Mouse (Mus musculus) liver, embryonic 15.5 days (tissue): Measurements from ENCODE around the gene Rap1gap. TPM values are rescaled to one million over a fixed set of nuclear protein-coding genes. Genes with fewer than 3 reads are reported as not detected.

Source experiments
- ATAC-seq: fragments of 200-750 bp; cut with Nextera tagmentation; 2 replicates; pipeline ENCODE4 v1.8.0; 2017; ENCODE audit warnings: moderate number of reproducible peaks, mild to moderate bottlenecking, moderate library complexity; ENCODE audit not compliant: insufficient read depth
- H3K27ac ChIP-seq: fragments of 300-500 bp; sonication (generic); replicated peaks from 2 replicates; pipeline ENCODE4 v1.5.1; 2015; ENCODE audit warnings: mild to moderate bottlenecking, inconsistent platforms
- H3K27me3 ChIP-seq: fragments of 300-500 bp; sonication (generic); 2 replicates; pipeline ENCODE4 v1.6.1; 2015; ENCODE audit warnings: mild to moderate bottlenecking, inconsistent platforms
- H3K36me3 ChIP-seq: fragments of 300-500 bp; sonication (generic); replicated peaks from 2 replicates; pipeline ENCODE4 v1.6.1; 2015; ENCODE audit warnings: moderate library complexity, mild to moderate bottlenecking, inconsistent platforms
- H3K4me1 ChIP-seq: fragments of 300-500 bp; sonication (generic); replicated peaks from 2 replicates; pipeline ENCODE4 v1.6.1; 2015; ENCODE audit warnings: inconsistent platforms
- H3K4me2 ChIP-seq: fragments of 300-500 bp; sonication (generic); 2 replicates; pipeline ENCODE4 v1.6.1; 2015; ENCODE audit warnings: moderate library complexity, mild to moderate bottlenecking, inconsistent platforms
- H3K4me3 ChIP-seq: fragments of 300-500 bp; sonication (generic); replicated peaks from 2 replicates; pipeline ENCODE4 v1.5.1; 2015; ENCODE audit warnings: mild to moderate bottlenecking, inconsistent platforms
- H3K9ac ChIP-seq: fragments of 300-500 bp; sonication (generic); 2 replicates; pipeline ENCODE4 v1.6.1; 2015; ENCODE audit warnings: moderate library complexity, mild to moderate bottlenecking, inconsistent platforms
- H3K9me3 ChIP-seq: fragments of 300-500 bp; sonication (generic); replicated peaks from 2 replicates; pipeline ENCODE4 v1.6.1; 2016; ENCODE audit warnings: inconsistent platforms
- WGBS: fragments of 180-500 bp; shearing (Covaris S2); methylation state at CpG from one replicate; pipeline ENCODE4 v1.1.7; 2015; ENCODE audit warnings: mixed read lengths; ENCODE audit not compliant: insufficient replicate concordance; 5-methylcytosine and 5-hydroxymethylcytosine counted together
- polyA plus RNA-seq: library from polyadenylated mRNA; unstranded; fragments of >200 nt; fragmentation: Nextera tagmentation; extraction: Ambion mirVana; gene quantifications from 2 replicates; pipeline ENCODE4 v1.2.1, GENCODE M21; 2015

Gene Rap1gap
- polyA plus RNA-seq, 1 experiment from 2014 or later = 2.0 TPM

- H3K9me3 ChIP-seq = no peaks in the 10 kb centered on the region
- H3K4me3 ChIP-seq = no peak overlapping the region
- H3K4me1 ChIP-seq = peaks cover 18% of the 10 kb centered on the region
- H3K36me3 ChIP-seq = no peaks in the 10 kb centered on the region
- H3K9ac ChIP-seq = no peak overlapping the region
- no peak overlapping the region for H3K4me2 ChIP-seq
- no peak for ATAC-seq
- H3K27me3 ChIP-seq = peaks cover 75% of the 10 kb centered on the region
- H3K27ac ChIP-seq = no peak overlapping the region
- 50% methylated on average over 10 of the region's 10 CpGs for WGBS
These were observed 67.4 kb downstream of the Rap1gap start for GRCm38 (mm10) chr4:137731891-137732290.

DNA sequence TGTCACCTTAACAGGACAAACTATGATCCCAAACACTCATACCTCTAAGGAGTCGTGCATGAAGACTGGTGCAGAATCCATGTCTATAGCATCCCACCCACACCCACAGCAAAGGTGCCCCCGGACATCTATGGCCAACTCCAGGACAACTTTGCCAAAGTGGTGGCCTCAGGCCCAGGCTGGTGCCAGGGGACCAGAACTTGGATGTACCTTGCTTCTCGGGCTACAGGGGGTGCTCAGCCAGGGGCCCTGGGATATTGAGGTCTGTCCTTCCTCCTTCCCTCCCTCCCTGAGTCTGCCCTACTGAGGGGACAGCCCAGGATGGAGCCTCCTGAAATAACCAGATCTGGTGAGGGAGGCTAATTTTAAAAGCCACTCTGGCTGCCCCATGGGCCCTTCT lies 67.8 kb downstream of the Rap1gap start:
- Histone ChIP-seq H3K9ac (no peak overlapping the region), H3K4me1 (peaks cover 18% of the 10 kb centered on the region), H3K4me2 (no peak overlapping the region), H3K36me3 (no peaks in the 10 kb centered on the region), H3K9me3 (no peaks in the 10 kb centered on the region), H3K27ac (no peak overlapping the region), H3K27me3 (peaks cover 76% of the 10 kb centered on the region), H3K4me3 (no peak overlapping the region)
- ATAC-seq = no peak
- WGBS = 50% methylated on average over 3 of the region's 3 CpGs

DNA sequence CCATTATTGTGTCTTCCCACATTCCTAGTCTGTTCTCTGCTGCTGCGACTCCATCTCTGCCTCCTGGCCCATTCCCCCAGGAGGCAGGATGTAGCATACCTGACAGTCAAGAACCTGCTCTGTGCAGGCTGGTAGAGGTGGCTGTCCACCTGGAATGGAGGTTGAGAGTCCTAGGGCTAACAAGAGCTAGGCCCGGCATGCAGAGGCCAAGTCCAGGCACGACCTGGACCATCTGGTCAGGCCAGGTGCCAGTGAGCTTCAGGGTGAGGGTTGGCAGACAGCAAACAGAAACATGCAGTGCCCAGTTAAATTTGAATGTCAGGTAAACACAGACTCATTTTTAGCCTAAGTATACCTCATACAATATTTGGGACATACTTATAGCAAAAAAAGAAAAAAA lies 68.4 kb downstream of the Rap1gap start:
- no peak overlapping the region for H3K27ac ChIP-seq

DNA sequence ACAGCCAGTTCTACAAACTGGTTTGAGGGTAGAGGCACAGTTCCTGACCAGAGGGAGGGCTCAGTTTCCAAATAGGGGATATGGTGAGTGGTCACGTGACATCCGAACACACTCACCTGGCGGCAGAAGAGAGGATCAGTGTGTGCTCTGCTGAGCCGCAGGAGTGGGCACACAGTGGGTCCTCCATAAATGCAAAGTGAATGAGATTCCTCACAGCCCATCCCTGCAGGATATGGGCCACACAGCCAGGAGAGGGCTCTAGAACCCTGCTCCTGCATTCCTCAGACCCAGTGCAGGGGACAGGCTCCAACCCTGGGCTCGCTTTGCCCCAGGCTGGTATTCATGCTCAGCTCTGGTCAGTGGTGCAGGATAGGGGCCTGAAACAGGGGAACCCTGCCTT lies 68.9 kb downstream of the Rap1gap start:
- H3K9ac ChIP-seq = no peak overlapping the region
- no peak overlapping the region for H3K4me3 ChIP-seq
- no peak overlapping the region for H3K4me2 ChIP-seq
- H3K27me3 ChIP-seq = peaks cover 75% of the 10 kb centered on the region
- peaks cover 8% of the 10 kb centered on the region for H3K4me1 ChIP-seq
- ATAC-seq = no peak
- no peaks in the 10 kb centered on the region for H3K36me3 ChIP-seq
- no peaks in the 10 kb centered on the region for H3K9me3 ChIP-seq
- H3K27ac ChIP-seq = no peak overlapping the region
- 63% methylated on average over 5 of the region's 5 CpGs for WGBS

More for the DNA sequence above, 68.4 kb downstream of the Rap1gap start:
- H3K9me3 ChIP-seq = no peaks in the 10 kb centered on the region
- peaks cover 75% of the 10 kb centered on the region for H3K27me3 ChIP-seq
- no peak overlapping the region for H3K4me2 ChIP-seq
- no peak overlapping the region for H3K9ac ChIP-seq
- WGBS = 68% methylated on average over 3 of the region's 3 CpGs
- H3K4me1 ChIP-seq = peaks cover 13% of the 10 kb centered on the region
- no peak for ATAC-seq
- no peaks in the 10 kb centered on the region for H3K36me3 ChIP-seq
- H3K4me3 ChIP-seq = no peak overlapping the region

DNA sequence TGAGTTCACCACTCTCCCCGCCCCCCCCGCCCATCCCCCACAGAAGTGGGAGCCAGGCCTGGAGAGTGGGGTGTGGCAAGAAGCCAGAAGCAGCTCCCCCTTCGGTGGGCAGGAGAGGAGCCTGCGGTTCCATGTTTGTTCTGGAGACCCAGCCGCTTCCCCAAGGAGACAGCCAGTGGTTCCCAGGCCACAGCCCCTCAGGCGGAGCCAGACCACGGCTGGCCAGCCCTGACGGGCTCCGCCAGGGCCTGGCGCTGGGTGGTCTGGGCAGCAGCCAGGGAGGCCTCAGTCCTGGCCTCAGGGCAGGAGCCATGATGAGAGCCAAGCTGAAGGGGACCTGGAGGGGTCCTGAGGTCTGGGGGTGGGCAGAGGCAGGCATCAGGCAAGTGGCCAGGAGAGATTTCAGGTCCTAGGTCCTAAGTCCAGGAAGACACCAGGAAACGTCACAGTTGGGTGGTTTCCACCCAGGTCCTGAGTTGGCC lies 71.7 kb downstream of the Rap1gap start:
- Histone ChIP-seq H3K4me2 (no peak overlapping the region), H3K4me1 (peaks cover 10% of the 10 kb centered on the region; the same call in 1 of the 2 replicates), H3K9me3 (no peaks in the 10 kb centered on the region), H3K36me3 (no peaks in the 10 kb centered on the region), H3K9ac (no peak overlapping the region), H3K4me3 (no peak overlapping the region), H3K27me3 (peaks cover 64% of the 10 kb centered on the region), H3K27ac (no peak overlapping the region)
- WGBS = 54% methylated on average over 11 of the region's 11 CpGs
- no peak for ATAC-seq

DNA sequence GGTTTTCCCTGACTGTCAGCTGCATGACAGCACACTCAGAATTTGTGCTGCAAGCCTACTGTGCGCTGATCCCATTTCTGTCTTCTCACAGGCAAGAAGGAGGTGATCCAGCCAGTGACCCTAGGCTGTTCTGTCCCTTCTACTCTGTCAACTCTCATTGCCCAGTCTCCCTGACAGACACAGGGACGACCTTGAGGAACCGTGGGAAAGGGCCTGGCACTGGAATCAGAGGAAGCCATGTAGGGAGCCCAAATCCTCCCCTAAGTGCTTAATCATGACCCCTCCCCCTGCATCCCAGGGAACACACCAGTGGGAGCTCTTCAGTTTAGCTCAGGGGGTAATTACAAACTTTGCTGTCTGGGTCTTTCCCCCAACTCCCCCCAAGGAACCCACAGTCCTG lies 73.2 kb downstream of the Rap1gap start:
- Histone ChIP-seq H3K9ac (no peak overlapping the region), H3K9me3 (no peaks in the 10 kb centered on the region), H3K27ac (no peak overlapping the region), H3K4me2 (no peak overlapping the region), H3K36me3 (no peaks in the 10 kb centered on the region), H3K4me1 (peaks cover 10% of the 10 kb centered on the region; the same call in 1 of the 2 replicates), H3K27me3 (peaks cover 63% of the 10 kb centered on the region), H3K4me3 (no peak overlapping the region)
- 44% methylated on average over 3 of the region's 3 CpGs for WGBS
- no peak for ATAC-seq

GRCm38 (mm10) chr4:137739151-137739923 lies 74.8 kb downstream of the Rap1gap start:
- Histone ChIP-seq H3K27ac (no peak overlapping the region), H3K4me2 (no peak overlapping the region), H3K4me3 (no peak overlapping the region), H3K9me3 (no peaks in the 10 kb centered on the region), H3K36me3 (no peaks in the 10 kb centered on the region), H3K27me3 (peaks cover 61% of the 10 kb centered on the region), H3K4me1 (peaks cover 13% of the 10 kb centered on the region; the same call in 1 of the 2 replicates), H3K9ac (no peak overlapping the region)
- WGBS = 40% methylated on average over 9 of the region's 9 CpGs
- peak; percentile 10; the same call in 1 of the 2 replicates for ATAC-seq

DNA sequence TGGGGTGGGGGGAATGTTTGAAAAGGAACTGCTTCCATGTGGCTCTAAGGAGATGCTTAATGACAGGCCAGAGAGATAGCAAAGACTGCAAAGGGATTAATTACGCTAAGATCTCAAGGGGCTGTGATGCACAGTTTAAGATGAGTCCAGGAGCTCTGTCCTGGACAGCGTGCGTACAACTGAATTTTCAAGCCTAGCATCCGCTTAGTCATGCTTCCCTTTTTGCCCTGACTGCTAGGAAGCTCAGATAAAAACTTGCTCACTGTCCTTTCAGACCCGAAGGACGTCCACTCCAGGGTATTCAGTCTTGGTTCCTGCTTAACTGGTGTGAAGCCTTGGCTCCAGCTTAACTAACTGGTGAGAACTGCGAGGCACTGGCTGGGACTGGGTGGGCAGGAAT lies 75.8 kb downstream of the Rap1gap start:
- Histone ChIP-seq H3K9me3 (no peaks in the 10 kb centered on the region), H3K36me3 (no peaks in the 10 kb centered on the region), H3K4me3 (no peak overlapping the region), H3K4me1 (peaks cover 16% of the 10 kb centered on the region; the same call in 1 of the 2 replicates), H3K4me2 (no peak overlapping the region), H3K27ac (no peak overlapping the region), H3K9ac (no peak overlapping the region), H3K27me3 (peaks cover 61% of the 10 kb centered on the region)
- ATAC-seq = no peak
- WGBS = 43% methylated on average over 7 of the region's 7 CpGs

GRCm38 (mm10) chr4:137743791-137744190 lies 79.3 kb downstream of the Rap1gap start:
- Histone ChIP-seq H3K4me3 (no peak overlapping the region), H3K4me2 (no peak overlapping the region), H3K9me3 (no peaks in the 10 kb centered on the region), H3K36me3 (no peaks in the 10 kb centered on the region), H3K27ac (no peak overlapping the region), H3K9ac (no peak overlapping the region), H3K27me3 (peaks cover 54% of the 10 kb centered on the region; the same call in 1 of the 2 replicates), H3K4me1 (peaks cover 34% of the 10 kb centered on the region)
- ATAC-seq = no peak
- WGBS = 57% methylated on average over 7 of the region's 7 CpGs

DNA sequence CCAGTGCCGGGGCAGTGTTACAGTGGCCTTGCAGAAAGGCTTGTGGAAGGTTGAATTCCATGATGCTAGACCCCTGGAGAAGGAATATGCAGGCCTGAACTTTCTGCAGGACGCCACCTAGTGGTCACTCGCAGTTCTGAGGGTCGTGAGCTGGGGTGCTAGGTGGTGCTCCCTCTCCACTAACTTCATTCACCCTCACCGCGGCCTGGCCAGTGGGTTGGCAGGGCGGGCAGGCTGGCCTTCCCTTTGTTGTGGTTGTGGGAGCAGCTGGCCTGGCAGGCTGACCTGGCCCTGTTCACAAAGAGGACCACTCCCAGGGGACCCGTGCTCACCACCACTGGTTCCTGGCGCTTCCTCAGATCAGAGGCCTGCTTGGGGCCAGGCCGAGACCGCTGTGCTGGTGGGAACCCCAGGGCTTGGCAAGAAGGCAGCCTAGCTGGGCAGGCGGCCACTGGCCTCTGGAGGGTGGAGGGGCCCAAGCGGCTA lies 80.0 kb downstream of the Rap1gap start:
- peaks cover 59% of the 10 kb centered on the region; the same call in 1 of the 2 replicates for H3K27me3 ChIP-seq
- no peak for ATAC-seq
- H3K36me3 ChIP-seq = no peaks in the 10 kb centered on the region
- WGBS = 51% methylated on average over 13 of the region's 13 CpGs
- H3K4me3 ChIP-seq = no peak overlapping the region
- no peak overlapping the region for H3K9ac ChIP-seq
- no peak overlapping the region for H3K27ac ChIP-seq
- H3K4me2 ChIP-seq = no peak overlapping the region
- no peaks in the 10 kb centered on the region for H3K9me3 ChIP-seq
- peaks cover 38% of the 10 kb centered on the region for H3K4me1 ChIP-seq

DNA sequence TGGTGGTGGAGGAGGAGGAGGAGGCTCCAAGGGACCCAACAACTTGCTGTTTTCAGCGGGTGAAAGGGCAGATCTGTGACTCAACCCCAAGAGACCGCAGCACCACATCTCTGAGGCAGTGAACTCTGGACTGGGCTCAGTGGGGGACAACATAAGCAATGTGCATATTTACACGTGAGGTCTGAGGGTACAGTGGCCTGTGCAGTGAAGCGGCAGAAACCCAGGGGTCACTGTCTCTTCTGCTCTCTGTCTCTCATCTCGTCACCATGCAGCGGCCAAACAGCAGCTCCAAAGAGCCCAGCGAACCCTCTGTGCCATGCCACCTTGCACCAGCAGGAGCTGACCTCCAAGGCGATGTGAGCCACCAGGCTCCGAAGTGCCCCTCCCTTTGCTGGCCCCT lies 82.6 kb downstream of the Rap1gap start:
- ATAC-seq = no peak

More for the DNA sequence above, 82.6 kb downstream of the Rap1gap start:
- no peak overlapping the region for H3K9ac ChIP-seq
- no peaks in the 10 kb centered on the region for H3K36me3 ChIP-seq
- 68% methylated on average over 9 of the region's 9 CpGs for WGBS
- H3K27me3 ChIP-seq = peaks cover 51% of the 10 kb centered on the region; the same call in 1 of the 2 replicates
- peak overlapping the region; percentile 38; the same call in 1 of the 2 replicates for H3K27ac ChIP-seq
- peaks cover 56% of the 10 kb centered on the region for H3K4me1 ChIP-seq
- H3K4me2 ChIP-seq = no peak overlapping the region
- H3K9me3 ChIP-seq = no peaks in the 10 kb centered on the region
- H3K4me3 ChIP-seq = no peak overlapping the region
